10 mouse cellular contexts compared by ENCODE assay signal in genomic region chr7:99311433-99311832, GRCm38 (mm10). TPM values are rescaled to one million over a fixed set of nuclear protein-coding genes. Genes with fewer than 3 reads are reported as not detected.
DNase-seq lines count a peak whose midpoint lies in the region; ATAC-seq lines count a peak whose summit lies in the region.
"Had no signal": no experiment of that assay in that cellular context is flagged by ENCODE, and none has a peak within 500 bp of the region (broad histone marks: within the 10 kb centered on the region; RNA-seq: fewer than 3 reads in every experiment).

No protein-coding gene starts in this region.

- peak; percentile 46 for DNase-seq in lung, postnatal 36 days
- DNase-seq in lung, postnatal 4 days, result no peak
- no peak for DNase-seq in urinary bladder, adult 18-20 months (ENCODE audit: low spot score in 2 of 2)
- no peak for DNase-seq in embryo, embryonic 9.5 days (ENCODE audit: extremely low spot score)
- DNase-seq: embryo, embryonic 11 days; gastrocnemius, postnatal 14 days had no signal

- no peak overlapping the region for H3K4me3 ChIP-seq in forebrain, embryonic 13.5 days
- H3K4me3 ChIP-seq in kidney, embryonic 16.5 days (ENCODE audit: low read length), result no peak overlapping the region
- H3K4me3 ChIP-seq in neural tube, embryonic 14.5 days (ENCODE audit: low read depth, low read length), result no peak overlapping the region

- peak overlapping the region; percentile 93 for H3K27ac ChIP-seq in forebrain, embryonic 13.5 days
- no peak overlapping the region for H3K27ac ChIP-seq in kidney, embryonic 16.5 days (ENCODE audit: low read length)
- H3K27ac ChIP-seq in neural tube, embryonic 14.5 days (ENCODE audit: low read depth, low read length), result peak overlapping the region; percentile 86

- H3K4me2 ChIP-seq in forebrain, embryonic 13.5 days, result no peak overlapping the region
- H3K4me2 ChIP-seq in kidney, embryonic 16.5 days (replicated peaks; ENCODE audit: low read depth, low read length), result no peak overlapping the region
- H3K4me2 ChIP-seq in neural tube, embryonic 14.5 days (ENCODE audit: low read depth, low read length), result no peak overlapping the region

- H3K36me3 ChIP-seq in forebrain, embryonic 13.5 days (ENCODE audit: poor library complexity, severe bottlenecking), result peaks cover 11% of the 10 kb centered on the region
- no peaks in the 10 kb centered on the region for H3K36me3 ChIP-seq in kidney, embryonic 16.5 days (ENCODE audit: insufficient read depth, low read length)
- peaks cover 9% of the 10 kb centered on the region; the same call in 1 of the 2 replicates for H3K36me3 ChIP-seq in neural tube, embryonic 14.5 days (ENCODE audit: control insufficient read depth, insufficient read depth, low read length)

- H3K4me1 ChIP-seq in forebrain, embryonic 13.5 days, result peaks cover 47% of the 10 kb centered on the region
- peaks cover 19% of the 10 kb centered on the region for H3K4me1 ChIP-seq in kidney, embryonic 16.5 days (ENCODE audit: insufficient read depth, low read length)
- peaks cover 29% of the 10 kb centered on the region for H3K4me1 ChIP-seq in neural tube, embryonic 14.5 days (ENCODE audit: control insufficient read depth, insufficient read depth, low read length)

- no peaks in the 10 kb centered on the region for H3K9me3 ChIP-seq in forebrain, embryonic 13.5 days (replicated peaks)
- H3K9me3 ChIP-seq in kidney, embryonic 16.5 days (ENCODE audit: low read length), result no peaks in the 10 kb centered on the region
- H3K9me3 ChIP-seq in neural tube, embryonic 14.5 days (ENCODE audit: control insufficient read depth, low read length), result no peaks in the 10 kb centered on the region

- no peaks in the 10 kb centered on the region for H3K27me3 ChIP-seq in forebrain, embryonic 13.5 days
- no peaks in the 10 kb centered on the region for H3K27me3 ChIP-seq in kidney, embryonic 16.5 days (ENCODE audit: insufficient read depth, low read length)
- H3K27me3 ChIP-seq in neural tube, embryonic 14.5 days (ENCODE audit: control insufficient read depth, insufficient read depth, low read length), result no peaks in the 10 kb centered on the region

- no peak for ATAC-seq in forebrain, embryonic 13.5 days
- ATAC-seq in kidney, embryonic 16.5 days (ENCODE audit: low FRiP score, low TSS enrichment), result peak; percentile 35; the same call in 1 of the 2 replicates
- ATAC-seq in neural tube, embryonic 14.5 days (ENCODE audit: low read depth), result 0 out of 2 replicates have a peak, but pooled peaks have one; percentile 16
- no peak for ATAC-seq in erythroblast, adult 5-6 weeks (replicated peaks; ENCODE audit: low FRiP score, poor library complexity, severe bottlenecking)

- H3K9ac ChIP-seq in forebrain, embryonic 13.5 days, result peak overlapping the region; percentile 43
- no peak overlapping the region for H3K9ac ChIP-seq in kidney, embryonic 16.5 days (replicated peaks; ENCODE audit: low read length)
- H3K9ac ChIP-seq in neural tube, embryonic 14.5 days (replicated peaks; ENCODE audit: low read depth, low read length), result no peak overlapping the region

- 42% methylated on average over 7 of the region's 7 CpGs for WGBS in forebrain, embryonic 13.5 days
- 56% methylated on average over 7 of the region's 7 CpGs for WGBS in kidney, embryonic 16.5 days
- WGBS in neural tube, embryonic 14.5 days, result 33% methylated on average over 7 of the region's 7 CpGs

RNA-seq across cellular contexts. Expression of gene Serpinh1, which starts 41.6 kb away (rescaled TPM):
- 261 and 291 TPM in 2 replicates for polyA plus RNA-seq in forebrain, embryonic 13.5 days (2015; fragmentation: Nextera tagmentation; extraction: Ambion mirVana)
- polyA plus RNA-seq in kidney, embryonic 16.5 days (2015; fragmentation: Nextera tagmentation; extraction: Ambion mirVana), result 1,752 and 1,857 TPM in 2 replicates
- polyA plus RNA-seq in neural tube, embryonic 14.5 days (2014; fragmentation: Nextera tagmentation; extraction: Ambion mirVana), result 38.7 and 139 TPM in 2 replicates
- total RNA-seq in erythroblast, adult 5-6 weeks (2015; ENCODE audit: low replicate concordance), result not detected in 2 replicates
- 0.09 and 2.4 TPM in 2 replicates for total RNA-seq in erythroblast, adult 5-6 weeks (2017; ENCODE audit: low replicate concordance)

RNA-seq across cellular contexts. Expression of gene Map6, which starts 44.2 kb away (rescaled TPM):
- polyA plus RNA-seq in forebrain, embryonic 13.5 days (2015; fragmentation: Nextera tagmentation; extraction: Ambion mirVana), result 46.9 and 51.3 TPM in 2 replicates
- polyA plus RNA-seq in kidney, embryonic 16.5 days (2015; fragmentation: Nextera tagmentation; extraction: Ambion mirVana), result 1.7 and 2.1 TPM in 2 replicates
- 118 and 140 TPM in 2 replicates for polyA plus RNA-seq in neural tube, embryonic 14.5 days (2014; fragmentation: Nextera tagmentation; extraction: Ambion mirVana)
- total RNA-seq in erythroblast, adult 5-6 weeks (2015; ENCODE audit: low replicate concordance), result 0.19 TPM in 1 of 2 replicates, not detected in the other
- 0.34 TPM in 1 of 2 replicates, not detected in the other for total RNA-seq in erythroblast, adult 5-6 weeks (2017; ENCODE audit: low replicate concordance)

Comparison
In these comparisons a context has a peak if more than half of its experiments do, and no peak if none do; other contexts are left out.
1. ATAC-seq: peak in kidney, embryonic 16.5 days (single experiment) and neural tube, embryonic 14.5 days (single experiment); none in forebrain, embryonic 13.5 days (single experiment) and erythroblast, adult 5-6 weeks (single experiment).
2. RNA of gene Map6, which starts 44.2 kb away (polyA plus RNA-seq): 118 to 140 TPM in neural tube, embryonic 14.5 days and 46.9 to 51.3 TPM in forebrain, embryonic 13.5 days; 1.7 to 2.1 TPM in kidney, embryonic 16.5 days; every median in the first group is over 10 times any median in the second.